Mouse (Mus musculus) cerebellum, adult 9-10 months (tissue): ENCODE results near the gene Kpna3.
"Not testable (repeated sequence)": the region's sequence is repeated elsewhere in the genome, so short reads cannot be mapped to it uniquely, and the experiment has no call there.

Experiments used
- DNase-seq: peaks from one replicate; pipeline ENCODE4 v3.0.0; 2022

The Kpna3 gene

DNA sequence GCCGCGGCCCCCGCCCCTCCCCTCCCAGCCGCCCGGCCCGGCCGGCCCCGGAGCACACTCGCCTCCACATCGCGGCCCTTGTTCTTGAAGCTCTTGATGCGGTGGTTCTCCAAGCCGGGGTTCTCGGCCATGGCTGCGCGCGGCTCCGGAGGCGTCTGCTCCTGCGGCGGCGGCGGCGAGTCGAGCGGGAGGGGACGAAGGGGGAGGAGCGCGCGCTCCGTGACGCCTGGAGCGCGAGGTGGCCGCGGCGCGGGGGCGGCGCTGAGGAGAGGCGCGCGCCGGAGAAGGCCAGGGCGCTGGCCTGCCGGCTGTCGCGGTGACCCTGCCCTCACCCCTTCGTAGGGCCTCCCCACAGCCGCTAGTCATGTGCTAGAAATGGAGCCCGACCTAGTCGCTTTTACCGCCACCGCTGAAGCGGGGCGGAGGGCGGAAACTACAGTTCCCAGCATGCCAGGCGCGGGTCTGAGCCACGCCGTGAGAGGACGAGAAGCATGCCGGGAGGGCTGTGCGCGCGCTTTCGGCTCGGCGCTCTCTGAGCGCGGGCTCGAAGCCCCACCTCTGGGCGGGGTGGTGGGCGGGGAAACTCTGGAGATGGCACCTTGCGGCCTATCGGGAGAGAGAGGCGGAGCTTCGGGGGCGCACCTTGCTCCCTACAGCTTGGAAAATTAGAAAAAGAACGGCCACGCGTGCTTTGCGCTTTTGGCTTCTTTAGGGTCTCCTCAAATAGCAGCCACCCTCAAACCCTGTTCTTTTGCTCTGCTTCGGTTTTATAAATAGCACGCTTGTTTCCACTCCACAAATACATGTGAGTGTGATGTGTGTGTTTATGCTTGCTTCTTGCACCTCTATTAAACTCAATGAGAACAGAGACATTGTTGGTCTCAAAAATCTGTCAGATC lies at the start of gene Kpna3:
Kpna3 (minus strand) TSS at position 214 of the 899 bp plus-strand sequence.
- peak; percentile 97 for DNase-seq

DNA sequence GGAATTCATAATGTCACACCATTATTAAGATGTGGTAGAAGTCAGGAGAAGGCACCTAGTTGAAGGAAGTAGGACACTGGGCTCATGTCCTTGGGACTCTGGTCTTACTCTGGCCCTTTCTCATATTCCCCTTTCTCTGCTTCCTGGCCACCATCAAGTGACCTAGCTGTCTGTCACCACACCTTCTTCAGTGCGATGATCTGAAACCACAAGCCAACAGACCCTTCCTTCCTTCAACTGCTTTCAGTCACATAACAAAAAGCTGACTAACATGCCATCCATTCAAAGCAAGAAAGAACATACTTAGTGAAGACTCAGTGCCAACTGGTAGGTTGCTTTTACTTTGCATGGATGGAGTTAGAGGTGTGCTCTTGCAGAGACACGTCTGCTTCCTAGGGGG lies 20.7 kb upstream of the Kpna3 start:
- no peak for DNase-seq

DNA sequence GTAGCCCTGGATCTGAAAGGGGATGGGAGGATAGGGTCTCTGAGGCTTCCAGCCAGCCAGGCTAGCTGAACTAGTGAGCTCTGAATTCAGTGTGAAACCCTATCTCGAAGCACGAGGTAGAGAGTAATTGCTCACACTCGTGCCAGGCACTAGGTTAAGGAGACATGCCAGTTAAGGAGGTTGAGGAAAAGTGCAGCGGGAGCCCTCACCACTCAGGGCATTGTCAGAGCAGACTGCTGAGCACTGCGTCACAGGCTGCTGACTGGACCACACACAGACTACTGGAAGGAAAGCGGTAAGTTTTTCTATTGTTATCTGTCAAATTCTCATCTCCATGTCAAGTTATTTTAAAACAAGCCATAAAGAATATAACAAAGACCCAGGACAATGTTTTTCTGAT lies 17.8 kb upstream of the Kpna3 start:
- no peak for DNase-seq

DNA sequence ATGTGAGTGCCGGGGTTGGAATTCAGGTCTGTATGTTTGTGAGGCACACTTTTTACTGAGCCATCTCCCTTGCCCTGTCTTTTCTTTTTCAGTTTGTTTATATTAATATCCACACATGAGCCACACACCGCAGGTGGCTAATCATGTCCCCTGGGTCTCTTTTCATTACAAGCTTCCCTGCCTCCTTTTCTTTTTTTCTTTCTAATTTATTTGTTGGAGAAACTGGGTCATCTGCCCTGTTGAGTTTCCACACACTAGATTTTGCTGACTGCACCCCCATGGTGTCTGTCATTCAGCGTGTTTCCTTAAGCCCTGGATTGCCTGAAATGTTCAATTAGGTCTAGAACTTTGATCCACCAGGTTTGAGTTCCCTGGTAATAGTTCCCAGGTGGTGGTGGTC lies 15.9 kb upstream of the Kpna3 start:
- DNase-seq = no peak

DNA sequence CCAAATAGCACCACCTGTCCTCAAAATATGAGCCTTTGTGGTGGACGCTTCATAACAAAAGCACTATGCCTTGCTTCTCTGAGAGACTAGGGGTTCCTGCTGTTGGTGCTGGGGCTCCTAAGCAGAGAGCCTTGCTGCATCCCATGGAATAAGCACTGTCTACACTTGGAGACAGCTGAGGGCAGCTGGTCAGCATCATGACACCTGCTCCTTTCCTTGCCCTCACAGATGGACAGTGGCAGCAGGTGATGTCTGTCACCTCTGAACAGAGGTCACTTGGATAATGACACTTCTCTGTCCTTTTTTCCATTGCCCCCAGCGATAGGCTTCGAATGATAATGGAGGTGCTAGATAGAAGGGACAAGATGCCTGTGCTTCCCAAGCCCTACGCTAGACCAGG lies 13.4 kb upstream of the Kpna3 start:
- no peak for DNase-seq

DNA sequence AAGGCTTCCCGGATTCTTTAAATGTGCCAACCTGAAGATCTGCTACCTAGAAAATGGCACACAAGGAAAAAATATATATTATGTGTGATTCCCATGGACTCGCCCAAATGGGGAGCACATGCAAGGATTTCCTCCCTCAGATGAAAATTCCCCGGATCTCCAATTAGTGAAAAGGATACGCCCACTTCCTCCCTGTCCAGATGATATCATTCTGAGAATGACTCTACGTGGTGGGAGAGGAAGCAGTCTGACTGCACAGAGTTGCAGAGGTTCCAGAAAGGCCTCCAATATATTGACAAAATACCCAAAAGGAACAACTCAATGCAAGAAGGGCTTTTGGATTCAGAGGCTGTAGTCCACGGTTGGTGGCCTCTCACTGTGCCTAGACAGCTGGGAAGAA lies 12.8 kb upstream of the Kpna3 start:
- no peak for DNase-seq

DNA sequence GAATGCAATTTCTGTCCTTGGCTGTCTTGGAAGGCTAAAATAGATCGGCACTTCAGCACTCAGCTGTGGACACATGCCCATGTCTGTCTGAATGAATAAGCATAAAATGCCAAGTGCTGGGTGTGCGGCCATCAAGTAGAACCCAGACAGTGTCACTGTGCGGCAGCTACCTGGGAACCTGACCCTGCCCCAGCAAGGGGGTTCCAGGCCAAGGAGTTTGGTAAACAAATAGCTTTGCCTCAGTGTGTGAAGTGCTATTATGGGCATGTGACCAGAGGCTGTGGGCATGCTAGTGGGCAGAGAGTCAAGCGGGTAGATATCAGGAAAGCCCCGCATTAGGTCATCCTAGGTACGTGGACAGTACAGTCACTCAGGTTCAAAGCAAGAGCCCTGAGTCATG lies 8.1 kb upstream of the Kpna3 start:
- no peak for DNase-seq

DNA sequence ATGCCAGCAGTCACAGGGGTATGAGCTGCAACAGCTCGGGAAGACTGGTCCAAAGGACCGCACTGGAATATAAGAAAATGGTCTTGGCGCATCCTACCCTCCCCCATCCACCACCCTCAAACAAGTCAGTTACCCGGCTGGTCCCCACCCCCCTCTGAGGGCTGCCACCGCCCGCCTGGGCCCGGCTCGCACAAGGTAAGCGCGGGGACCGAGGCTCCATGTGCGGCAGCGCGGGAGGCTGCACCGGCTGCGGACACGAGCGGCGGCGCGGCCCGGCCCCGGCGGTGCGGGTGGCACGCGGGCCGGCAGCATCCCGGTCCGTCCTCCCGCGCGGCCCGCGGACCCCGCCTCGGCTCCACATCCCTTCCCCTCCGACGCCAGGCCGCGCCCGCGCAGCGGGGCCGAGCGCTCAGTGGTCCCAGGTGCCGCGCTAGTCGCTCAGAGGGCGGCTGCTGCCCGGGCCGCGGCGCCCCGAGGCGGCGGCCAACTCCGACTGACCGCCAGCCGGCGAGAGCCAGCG lies 473 bp downstream of the Kpna3 start:
- peak; percentile 72 for DNase-seq

DNA sequence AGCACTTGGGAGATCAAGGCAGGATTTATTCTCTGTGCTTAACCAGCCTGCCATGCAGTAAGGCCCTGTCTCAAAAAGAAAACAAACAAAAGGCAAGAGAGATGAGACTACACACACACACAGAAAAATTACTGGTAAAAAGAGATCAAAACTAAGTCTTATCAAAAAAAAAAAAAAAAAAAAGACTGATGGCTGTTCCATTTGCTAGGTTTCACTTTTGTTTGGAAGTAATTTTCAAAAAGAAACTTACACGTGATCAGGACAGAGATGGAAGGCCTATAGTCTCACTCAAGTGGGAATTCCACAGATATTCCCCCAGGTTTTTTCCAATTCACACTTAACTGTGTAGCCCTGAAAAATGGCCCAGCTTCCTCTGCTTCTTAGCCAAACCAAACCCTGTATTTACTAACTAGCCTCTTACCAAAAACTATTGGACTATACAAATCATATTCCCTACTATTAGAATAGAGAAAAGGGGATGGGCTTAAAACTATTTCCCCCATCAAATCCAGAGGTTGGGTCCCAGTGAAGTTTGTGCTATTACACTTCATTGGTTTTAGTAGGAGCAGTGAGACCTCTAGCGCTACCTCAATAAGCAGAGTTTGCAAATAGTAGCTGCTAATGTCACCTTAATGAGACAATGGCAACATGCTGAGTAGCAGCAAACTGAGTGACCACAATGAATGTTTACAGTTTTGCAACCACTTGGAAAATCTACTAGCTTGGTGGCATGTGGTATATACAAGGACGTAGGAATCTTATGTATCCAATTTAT lies 1.3 kb downstream of the Kpna3 start:
- peak; percentile 46 for DNase-seq

DNA sequence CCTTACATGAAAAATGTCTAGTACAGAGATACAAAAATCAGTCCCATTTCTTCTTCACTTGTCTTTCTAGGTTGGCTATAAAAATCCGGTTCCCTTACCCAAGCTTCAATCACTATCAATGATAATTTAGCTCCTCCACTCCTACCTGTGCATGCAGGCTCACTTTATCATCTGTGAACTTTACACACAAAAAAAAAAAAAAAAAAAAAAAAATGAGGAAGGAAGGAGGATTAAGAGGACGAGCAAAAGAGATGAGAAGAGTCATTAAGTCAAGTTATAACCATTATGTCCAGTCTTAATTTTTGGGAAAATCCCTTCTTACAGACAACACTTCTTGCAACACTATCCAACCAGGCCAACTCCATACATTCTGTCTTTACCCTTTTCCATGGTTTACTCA lies 2.8 kb downstream of the Kpna3 start:
- DNase-seq = no peak

DNA sequence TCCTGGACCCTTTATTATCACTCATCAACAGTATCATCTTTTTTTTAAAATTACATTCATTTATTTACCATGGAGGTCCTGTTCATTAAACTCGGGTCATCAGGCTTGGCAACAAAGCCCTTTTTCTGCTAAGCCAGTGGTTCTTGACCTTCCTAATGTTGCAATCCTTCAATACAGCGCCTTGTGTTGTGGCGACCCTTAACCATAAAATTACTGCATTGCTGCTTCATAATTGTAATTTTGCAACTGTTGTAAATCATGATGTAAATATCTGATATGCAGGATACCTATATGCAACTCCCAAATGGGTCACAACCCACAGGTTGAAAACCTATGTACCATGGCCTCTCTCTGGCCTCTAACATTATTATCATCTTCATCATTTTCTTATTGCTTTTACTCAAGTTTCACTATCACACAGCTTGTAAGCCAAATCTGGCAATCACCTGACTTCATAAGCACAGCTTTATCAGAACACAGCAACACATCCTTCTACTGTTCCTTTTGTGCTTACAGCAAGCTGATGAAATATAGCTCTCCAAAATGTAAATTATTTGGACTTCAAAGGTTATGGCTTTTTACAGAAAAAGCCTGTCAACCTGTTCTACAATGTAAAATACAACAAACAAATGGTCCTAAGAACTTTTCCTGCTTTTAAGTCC lies 11.4 kb downstream of the Kpna3 start:
- no peak for DNase-seq

DNA sequence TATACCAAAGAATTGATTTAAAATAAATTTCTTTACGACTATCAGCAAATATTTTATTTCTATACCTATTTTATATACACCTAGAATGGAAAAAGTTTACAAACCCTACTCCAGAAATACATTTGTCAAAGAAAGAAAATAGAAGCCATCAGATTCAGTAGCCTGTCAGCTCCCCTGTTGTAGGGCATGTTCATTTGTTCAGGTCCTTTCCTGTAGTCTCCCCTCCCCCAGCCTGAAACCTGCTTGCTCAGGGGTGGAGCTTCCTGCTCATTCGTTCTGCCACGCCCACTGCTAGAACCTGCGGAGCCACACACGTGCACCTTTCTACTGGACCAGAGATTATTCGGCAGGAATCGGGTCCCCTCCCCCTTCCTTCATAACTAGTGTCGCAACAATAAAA lies 12.6 kb downstream of the Kpna3 start:
- not testable (repeated sequence) for DNase-seq

DNA sequence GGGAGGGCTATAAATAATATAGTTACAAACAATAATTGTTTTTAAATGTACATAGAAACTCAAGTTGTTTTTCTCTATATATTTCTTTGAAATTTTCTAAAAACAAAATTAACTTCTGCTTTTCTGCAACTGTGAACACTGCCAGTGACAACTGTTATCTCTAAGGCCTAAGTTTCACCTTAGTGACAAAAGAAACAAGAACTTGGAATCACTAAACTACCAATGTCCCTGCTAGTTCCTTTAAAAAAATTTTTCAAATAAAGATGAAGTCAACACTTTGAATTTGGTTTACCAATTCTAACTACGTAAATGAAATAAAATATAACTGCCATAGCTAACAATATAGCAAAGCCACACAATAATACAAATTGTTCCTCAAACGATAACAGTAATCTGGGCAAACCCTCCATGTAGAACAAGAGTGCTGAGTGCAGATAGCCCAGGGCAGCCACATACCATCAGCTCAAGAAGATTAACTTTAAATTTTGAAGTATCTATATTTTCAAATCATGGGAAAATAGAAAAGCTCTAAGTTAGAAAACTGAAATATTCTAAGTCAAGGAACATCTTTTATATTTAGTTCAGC lies 14.5 kb downstream of the Kpna3 start:
- DNase-seq = no peak

DNA sequence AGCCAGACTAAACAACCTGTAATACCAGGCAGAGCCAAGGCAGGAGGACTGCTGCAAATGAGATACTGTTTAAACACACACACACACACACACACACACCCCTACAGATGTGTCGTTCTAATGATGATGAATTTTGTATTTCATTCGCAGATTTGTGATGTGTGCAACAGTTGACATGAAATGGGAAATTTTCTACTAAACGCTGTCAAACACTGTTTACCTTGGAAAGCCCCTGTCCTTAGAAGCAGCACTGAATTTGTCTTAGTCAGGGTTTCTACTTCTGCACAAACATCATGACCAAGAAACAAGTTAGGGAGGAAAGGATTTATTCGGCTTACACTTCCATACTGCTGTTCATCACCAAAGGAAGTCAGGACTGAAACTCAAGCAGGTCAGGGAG lies 24.0 kb downstream of the Kpna3 start:
- no peak for DNase-seq

DNA sequence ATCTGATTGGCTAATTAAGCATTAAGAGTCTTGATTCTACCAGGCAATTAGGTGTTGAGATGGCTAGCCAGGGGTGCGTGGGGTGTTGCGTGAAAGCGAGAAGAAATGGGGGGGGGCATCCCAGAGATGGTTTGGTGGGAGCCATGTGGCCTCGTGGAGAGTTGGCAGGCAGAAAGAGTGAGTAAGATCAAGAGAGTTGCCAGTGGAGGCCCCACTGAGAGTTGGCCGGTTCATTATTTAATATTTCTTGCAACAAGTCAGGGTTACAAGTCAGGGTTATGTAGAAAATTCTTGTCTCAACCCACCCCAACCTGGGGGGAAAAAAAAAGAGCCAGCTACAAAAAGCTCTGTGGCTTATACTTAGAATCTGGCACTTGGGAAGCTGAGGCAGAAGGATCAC lies 24.4 kb downstream of the Kpna3 start:
- peak; percentile 25 for DNase-seq

DNA sequence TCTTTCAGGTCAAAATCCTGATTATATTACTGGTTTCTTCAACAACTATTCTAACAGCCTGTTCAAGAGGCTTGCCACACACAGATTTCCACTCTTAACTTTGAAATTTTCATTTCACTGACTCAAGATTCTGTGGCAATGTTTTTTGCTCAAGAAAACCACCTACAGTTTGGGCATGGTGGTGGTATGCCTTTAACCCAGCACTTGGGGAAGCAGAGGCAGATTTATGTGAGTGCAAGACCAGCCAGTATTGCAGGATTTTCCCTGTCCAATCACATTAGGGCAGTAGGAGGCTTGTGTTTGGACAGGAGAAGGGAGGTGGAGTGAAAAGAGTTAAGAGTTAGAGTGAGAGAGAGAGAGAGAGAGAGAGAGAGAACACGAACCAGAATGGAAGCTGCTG lies 24.9 kb downstream of the Kpna3 start:
- no peak for DNase-seq

DNA sequence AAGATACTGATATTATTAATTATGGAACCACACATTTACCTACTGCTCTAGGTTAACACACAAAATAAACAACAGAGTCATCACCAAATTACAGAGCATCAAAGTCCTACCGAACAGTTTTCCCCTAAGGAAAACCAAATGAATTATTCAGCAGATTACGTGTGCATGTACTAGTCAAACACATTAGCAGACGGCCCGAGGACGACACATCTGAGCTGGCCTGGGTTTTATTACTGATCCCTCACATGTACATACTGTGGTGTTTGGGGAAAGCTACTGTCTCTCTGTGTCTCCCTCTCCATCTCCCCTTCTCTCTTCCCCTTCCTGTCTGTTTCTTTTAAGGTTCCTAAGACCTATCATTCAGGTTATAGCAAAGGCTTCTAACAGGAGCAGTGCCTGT lies 25.5 kb downstream of the Kpna3 start:
- no peak for DNase-seq

DNA sequence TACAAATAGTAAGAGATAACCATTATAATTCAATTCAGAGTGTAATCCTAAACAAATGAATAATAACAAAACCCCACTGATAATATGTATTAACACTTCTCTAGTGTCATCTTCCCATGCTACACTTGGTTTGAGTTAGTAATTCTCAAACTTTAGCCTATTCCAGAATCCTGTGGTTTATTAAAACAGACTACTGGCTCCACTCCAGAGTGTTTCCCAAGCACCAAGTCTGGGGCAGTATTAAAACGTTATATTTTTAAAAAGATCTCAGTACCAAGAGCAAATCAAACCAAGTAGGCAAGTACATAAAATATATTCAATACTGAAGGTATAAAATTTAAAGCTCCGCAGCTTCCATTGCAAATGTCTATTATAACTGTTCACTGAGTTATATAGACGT lies 26.0 kb downstream of the Kpna3 start:
- DNase-seq = no peak

DNA sequence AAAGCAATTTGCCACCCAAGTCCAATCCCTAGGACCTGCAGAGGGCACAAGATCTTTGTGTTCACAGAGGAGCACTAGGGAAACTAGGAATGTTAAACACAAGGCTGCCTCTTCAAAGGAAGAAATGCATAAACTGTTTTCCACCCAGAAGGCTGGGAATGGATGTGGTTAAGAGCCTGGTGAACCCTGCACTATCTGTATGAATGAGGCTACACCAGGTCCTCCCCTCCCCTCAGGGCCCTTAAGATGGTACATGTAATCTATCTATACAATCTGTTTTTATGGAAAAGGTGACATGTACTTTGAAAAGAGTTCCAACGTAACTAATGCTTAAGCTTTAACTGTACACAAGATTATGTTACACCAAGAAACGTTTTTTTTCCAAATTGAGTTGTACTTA lies 29.7 kb downstream of the Kpna3 start:
- no peak for DNase-seq

DNA sequence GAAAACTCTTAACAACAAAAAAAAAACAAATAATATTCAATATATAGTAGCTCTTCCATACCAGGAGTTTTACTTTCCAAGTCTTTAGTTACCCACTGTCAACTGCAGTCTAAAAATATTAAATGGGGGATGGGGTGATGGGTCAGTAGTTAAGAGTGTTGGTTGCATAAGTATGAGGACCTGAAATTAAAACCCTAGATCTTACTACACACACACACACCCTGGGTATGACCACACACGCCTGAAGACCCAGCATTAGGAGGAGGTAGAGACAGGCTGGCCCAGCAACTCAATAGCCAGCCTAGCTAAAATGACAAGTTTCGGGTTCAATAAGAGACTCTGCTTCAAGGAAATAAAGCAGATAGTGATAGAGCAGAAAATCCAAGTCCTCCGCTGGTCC lies 32.6 kb downstream of the Kpna3 start:
- no peak for DNase-seq

DNA sequence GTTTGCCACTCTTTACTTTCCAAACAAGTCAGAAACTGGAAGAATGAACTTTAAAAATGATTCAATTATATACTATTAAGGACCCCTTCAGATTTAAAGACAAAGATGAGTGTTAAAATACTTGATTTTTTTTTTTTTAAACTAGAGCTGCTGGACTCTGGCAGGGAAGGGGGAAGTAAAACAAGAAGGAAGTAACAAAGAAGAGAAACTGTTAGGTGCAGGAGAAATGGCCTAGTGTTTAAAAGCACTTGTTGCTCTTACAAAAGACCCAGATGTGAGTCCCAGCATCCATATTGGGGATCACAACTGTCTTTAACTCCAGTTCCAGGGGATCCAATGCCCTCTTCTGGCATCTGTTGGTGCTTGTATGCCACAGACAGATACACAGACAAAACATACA lies 33.9 kb downstream of the Kpna3 start:
- no peak for DNase-seq

DNA sequence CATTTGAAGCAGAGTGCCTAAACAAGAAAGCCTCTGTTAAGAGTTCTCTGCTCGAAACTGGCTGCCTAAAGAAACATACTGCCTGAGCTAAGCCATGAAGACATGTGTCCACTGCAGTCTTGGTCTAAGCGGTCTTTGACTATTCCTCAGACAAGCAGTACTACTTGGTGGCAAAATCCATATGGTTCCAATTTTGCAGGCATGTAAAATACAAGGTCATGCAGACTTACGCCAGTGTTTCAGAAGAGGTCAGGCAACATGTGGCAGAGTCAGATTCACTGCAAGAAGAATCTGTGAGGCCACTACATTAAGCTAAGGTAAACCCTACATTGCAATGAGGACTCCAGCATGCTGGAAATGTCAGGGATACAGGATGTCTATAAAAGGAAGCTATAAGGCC lies 34.7 kb downstream of the Kpna3 start:
- no peak for DNase-seq

DNA sequence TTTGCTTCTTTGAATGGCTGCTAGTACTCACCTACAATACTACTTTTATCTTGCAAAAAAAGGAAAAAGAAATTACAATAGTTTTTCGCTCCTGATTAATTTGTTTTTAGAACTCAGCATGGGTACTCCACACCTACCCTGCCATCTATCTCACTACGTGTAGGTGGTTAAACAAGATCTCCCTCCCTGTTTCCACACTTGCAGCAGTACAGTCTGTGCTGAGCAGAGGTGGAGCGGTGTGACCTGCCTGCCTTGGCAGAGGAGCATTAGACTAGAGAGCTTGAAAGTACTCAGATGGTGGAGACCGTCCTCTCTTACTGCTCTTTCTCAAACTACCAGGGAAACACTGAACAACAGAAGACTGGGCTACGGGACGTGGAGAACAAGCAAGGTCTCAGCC lies 44.9 kb downstream of the Kpna3 start:
- DNase-seq = no peak
